Mouse (Mus musculus): Measurements from ENCODE around the gene Numb.

- TF ChIP-seq CTCF (IDR thresholded peaks at IDR 0.05; ENCODE audit: control insufficient read depth, insufficient read depth, insufficient read length) (no peak), CEBPB (IDR thresholded peaks at IDR 0.05; ENCODE audit: low read depth) (no peak), USF1 (IDR thresholded peaks at IDR 0.05; ENCODE audit: low read depth) (no peak), MAX (IDR thresholded peaks at IDR 0.05) (no peak), MYOG (IDR thresholded peaks at IDR 0.05; ENCODE audit: control insufficient read depth, extremely low read depth, insufficient read length) (no peak), MYOD1 (IDR thresholded peaks at IDR 0.05; ENCODE audit: control insufficient read depth, insufficient read length, low read depth) (no peak)
Measured at GRCm38 (mm10) chr12:83929186-83929804, 7.6 kb upstream of the Numb start.
